24 mouse cellular contexts compared by ENCODE assay signal in the genomic region with DNA sequence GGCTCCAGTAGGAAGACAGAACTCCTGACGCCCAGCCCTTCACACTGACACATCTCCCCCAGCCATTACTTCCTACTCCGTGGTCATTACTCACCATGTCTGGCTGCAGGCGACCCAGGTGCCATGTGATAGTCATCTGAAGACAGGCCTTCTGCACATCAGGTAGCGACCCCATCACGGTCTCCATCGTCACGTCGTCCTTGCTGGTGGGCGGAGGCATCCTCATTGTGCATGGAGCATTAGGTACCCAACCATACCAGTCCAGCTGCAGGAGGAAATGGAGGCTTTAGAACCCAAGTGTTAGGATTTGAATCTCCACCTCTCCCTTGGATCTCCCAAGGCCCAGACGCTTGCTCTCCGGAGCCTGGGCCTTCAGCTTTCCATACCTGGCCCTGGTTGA. TPM values are rescaled to one million over a fixed set of nuclear protein-coding genes. Genes with fewer than 3 reads are reported as not detected.
"Had no signal": no experiment of that assay in that cellular context is flagged by ENCODE, and none has a peak within 500 bp of the region (broad histone marks: within the 10 kb centered on the region; RNA-seq: fewer than 3 reads in every experiment).

No protein-coding gene starts in this region.

- H3K9ac ChIP-seq: liver, embryonic 13.5 days; midbrain, embryonic 13.5 days; neural tube, embryonic 13.5 days; stomach, embryonic 15.5 days had no signal

- DNase-seq: layer of hippocampus, adult 9-11 months; layer of hippocampus, postnatal 36 days; liver, embryonic 13.5 days; lung, adult 2 months; lung, postnatal 14 days; lung, postnatal 4 days; retina, postnatal 1 day; right cerebral cortex, postnatal 25 days; spleen, adult 18-20 months; thymus, adult 2 months; thymus, postnatal 14 days; thymus, postnatal 4 days had no signal

- H3K36me3 ChIP-seq: liver, embryonic 13.5 days; midbrain, embryonic 10.5 days; midbrain, embryonic 13.5 days; neural tube, embryonic 13.5 days; stomach, embryonic 15.5 days had no signal

- H3K9me3 ChIP-seq: liver, embryonic 13.5 days; midbrain, embryonic 10.5 days; midbrain, embryonic 13.5 days; neural tube, embryonic 13.5 days; stomach, embryonic 15.5 days had no signal

- H3K4me3 ChIP-seq: layer of hippocampus, adult 2 months; left cerebral cortex, adult 2 months; liver, embryonic 13.5 days; midbrain, embryonic 10.5 days; midbrain, embryonic 13.5 days; myocyte; neural tube, embryonic 13.5 days; stomach, embryonic 15.5 days had no signal

- ATAC-seq: midbrain, embryonic 13.5 days; midbrain, embryonic 16.5 days had no signal

- H3K4me2 ChIP-seq: liver, embryonic 13.5 days; midbrain, embryonic 13.5 days; neural tube, embryonic 13.5 days; stomach, embryonic 15.5 days had no signal

- H3K27ac ChIP-seq: kidney, postnatal 0 days; layer of hippocampus, adult 2 months; left cerebral cortex, adult 2 months; liver, embryonic 13.5 days; midbrain, embryonic 10.5 days; midbrain, embryonic 13.5 days; neural tube, embryonic 13.5 days; stomach, embryonic 15.5 days had no signal

RNA-seq across cellular contexts. Expression of a gene that starts 3.0 kb away (rescaled TPM):
- total RNA-seq: monocyte, adult 5-6 weeks had no signal

RNA-seq across cellular contexts. Expression of a gene that starts 12.6 kb away (rescaled TPM):
- total RNA-seq: layer of hippocampus, postnatal 36 days; megakaryocyte progenitor cell, adult 5-6 weeks had no signal

RNA-seq across cellular contexts. Expression of a gene that starts 13.0 kb away (rescaled TPM):
- total RNA-seq: megakaryocyte progenitor cell, adult 5-6 weeks; monocyte, adult 5-6 weeks; neutrophil, adult 5-6 weeks had no signal
